Mouse (Mus musculus) heart, embryonic 14.5 days (tissue): ENCODE data around the gene Galnt7. TPM values are rescaled to one million over a fixed set of nuclear protein-coding genes. Genes with fewer than 3 reads are reported as not detected.

ENCODE experiments used
- ATAC-seq: fragments of 200-750 bp; cut with Nextera tagmentation; 2 replicates; pipeline ENCODE4 v1.8.0; 2017; ENCODE audit warnings: low read depth, moderate TSS enrichment; ENCODE audit not compliant: insufficient number of reproducible peaks, insufficient read depth, low FRiP score
- H3K27ac ChIP-seq, 2 experiments: fragments of 200-500 bp in 1 of 2; fragments of 300-500 bp in 1 of 2; sonication (generic) in 1 of 2; replicated peaks in 1 of 2; 2 replicates each; pipeline ENCODE4 v1.5.1; 2012 to 2014; ENCODE audit warnings: low read depth in 2 of 2, low read length in 2 of 2, control low read depth in 1 of 2, mild to moderate bottlenecking in 1 of 2, mixed read lengths in 1 of 2; ENCODE audit not compliant: control insufficient read depth in 1 of 2, insufficient read depth in 1 of 2
- H3K27me3 ChIP-seq: fragments of 300-500 bp; sonication (generic); 2 replicates; pipeline ENCODE4 v1.6.1; 2014; ENCODE audit warnings: mild to moderate bottlenecking, low read length, control low read depth; ENCODE audit not compliant: control insufficient read depth, insufficient read depth
- H3K36me3 ChIP-seq: fragments of 300-500 bp; sonication (generic); 2 replicates; pipeline ENCODE4 v1.6.1; 2014; ENCODE audit warnings: mild to moderate bottlenecking, control low read depth, low read length, mixed read lengths; ENCODE audit not compliant: control insufficient read depth, insufficient read depth
- H3K4me1 ChIP-seq, 2 experiments: fragments of 200-500 bp in 1 of 2; fragments of 300-500 bp in 1 of 2; sonication (generic) in 1 of 2; 2 replicates each; pipeline ENCODE4 v1.6.1; 2012 to 2014; ENCODE audit warnings: low read length in 2 of 2, control low read depth in 1 of 2, mixed read lengths in 1 of 2; ENCODE audit not compliant: control insufficient read depth in 2 of 2, insufficient read depth in 2 of 2
- H3K4me2 ChIP-seq: fragments of 300-500 bp; sonication (generic); 2 replicates; pipeline ENCODE4 v1.6.1; 2014; ENCODE audit warnings: mild to moderate bottlenecking, low read length
- H3K4me3 ChIP-seq, 2 experiments: fragments of 200-500 bp in 1 of 2; fragments of 300-500 bp in 1 of 2; sonication (generic) in 1 of 2; 2 replicates each; pipeline ENCODE4 v1.5.1; 2012 to 2014; ENCODE audit warnings: low read length in 2 of 2, mild to moderate bottlenecking in 2 of 2, control low read depth in 1 of 2, low read depth in 1 of 2, moderate library complexity in 1 of 2; ENCODE audit not compliant: control insufficient read depth in 1 of 2, insufficient read depth in 1 of 2
- H3K9ac ChIP-seq: fragments of 300-500 bp; sonication (generic); 2 replicates; pipeline ENCODE4 v1.6.1; 2014; ENCODE audit warnings: mild to moderate bottlenecking, low read length
- H3K9me3 ChIP-seq: fragments of 300-500 bp; sonication (generic); 2 replicates; pipeline ENCODE4 v1.6.1; 2016; ENCODE audit warnings: low read length, control low read depth; ENCODE audit not compliant: control insufficient read depth
- WGBS: fragments of 180-500 bp; shearing (Covaris S2); extraction: QIAGEN DNeasy Blood & Tissue Kit; methylation state at CpG from one replicate; pipeline ENCODE4 v1.1.7; 2014; 5-methylcytosine and 5-hydroxymethylcytosine counted together
- polyA plus RNA-seq: library from polyadenylated mRNA; unstranded; fragments of >200 nt; fragmentation: Nextera tagmentation; extraction: Ambion mirVana; gene quantifications from 2 replicates; pipeline ENCODE4 v1.2.1, GENCODE M21; 2014

Gene Galnt7
- polyA plus RNA-seq, 1 experiment from 2014 or later = 6.1 TPM

DNA sequence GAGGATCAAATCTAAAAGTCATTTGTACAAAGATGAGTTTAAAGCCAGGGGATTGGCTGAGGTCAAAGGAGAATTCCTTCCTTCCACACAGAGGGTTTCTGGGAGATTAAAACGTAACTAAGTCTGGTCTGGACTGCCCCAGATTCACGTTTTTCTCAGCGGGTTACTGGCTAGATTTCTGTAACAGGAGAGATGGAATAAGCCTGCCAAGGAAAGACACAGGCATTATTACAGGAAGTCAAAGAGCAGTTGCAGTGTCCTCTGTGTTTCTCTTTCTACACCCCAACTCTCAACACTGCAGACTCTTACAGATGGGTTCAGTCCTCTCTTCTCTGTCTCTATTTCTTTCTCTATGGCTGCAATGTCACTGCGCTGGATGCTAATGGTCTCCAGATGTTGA, 118.3 kb downstream of the Galnt7 start:
- ATAC-seq = no peak
- 84% methylated on average over 4 of the region's 4 CpGs for WGBS
- Histone ChIP-seq H3K36me3 (peaks cover 12% of the 10 kb centered on the region), H3K4me3 (no peak overlapping the region), H3K4me2 (no peak overlapping the region), H3K4me1 (peaks cover 6 to 10% of the 10 kb centered on the region in 2 experiments), H3K9ac (no peak overlapping the region), H3K27ac (no peak overlapping the region), H3K9me3 (no peaks in the 10 kb centered on the region), H3K27me3 (no peaks in the 10 kb centered on the region)

DNA sequence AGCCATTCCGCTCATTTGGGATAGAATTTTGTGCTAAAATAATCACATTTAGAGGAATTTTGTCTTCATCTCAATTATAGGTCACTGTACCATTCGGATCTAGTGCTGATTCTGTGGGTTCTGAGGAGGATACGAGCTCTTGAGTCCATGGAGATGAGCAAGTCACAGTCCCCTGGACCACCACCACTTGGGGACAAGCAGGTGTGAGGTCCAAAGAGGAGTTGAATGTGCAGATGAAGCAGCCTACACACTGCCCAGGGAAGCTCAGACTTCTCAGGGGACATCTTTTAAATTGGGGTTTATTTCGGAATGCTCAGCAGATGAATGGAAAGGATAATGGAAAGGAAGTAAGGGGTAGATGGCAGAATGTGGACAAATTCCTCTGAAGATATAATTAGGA, 119.7 kb downstream of the Galnt7 start:
- no peak overlapping the region for H3K27ac ChIP-seq
- H3K4me3 ChIP-seq = no peak overlapping the region
- H3K9ac ChIP-seq = no peak overlapping the region
- no peaks in the 10 kb centered on the region for H3K9me3 ChIP-seq
- H3K4me1 ChIP-seq = peaks cover 6 to 10% of the 10 kb centered on the region in 2 experiments
- no peak overlapping the region for H3K4me2 ChIP-seq
- ATAC-seq = no peak
- H3K36me3 ChIP-seq = peaks cover 12% of the 10 kb centered on the region
- no peaks in the 10 kb centered on the region for H3K27me3 ChIP-seq
- 75% methylated on average over 4 of the region's 4 CpGs for WGBS

GRCm38 (mm10) chr8:57532223-57532622, 120.6 kb downstream of the Galnt7 start:
- no peaks in the 10 kb centered on the region for H3K27me3 ChIP-seq
- H3K9me3 ChIP-seq = no peaks in the 10 kb centered on the region
- no peak for ATAC-seq
- no peak overlapping the region for H3K4me3 ChIP-seq
- no peak overlapping the region for H3K27ac ChIP-seq
- no peak overlapping the region for H3K4me2 ChIP-seq
- no peak overlapping the region for H3K9ac ChIP-seq
- H3K36me3 ChIP-seq = peaks cover 12% of the 10 kb centered on the region
- WGBS = 52% methylated on average over 2 of the region's 2 CpGs
- H3K4me1 ChIP-seq = peaks cover 6 to 10% of the 10 kb centered on the region in 2 experiments

DNA sequence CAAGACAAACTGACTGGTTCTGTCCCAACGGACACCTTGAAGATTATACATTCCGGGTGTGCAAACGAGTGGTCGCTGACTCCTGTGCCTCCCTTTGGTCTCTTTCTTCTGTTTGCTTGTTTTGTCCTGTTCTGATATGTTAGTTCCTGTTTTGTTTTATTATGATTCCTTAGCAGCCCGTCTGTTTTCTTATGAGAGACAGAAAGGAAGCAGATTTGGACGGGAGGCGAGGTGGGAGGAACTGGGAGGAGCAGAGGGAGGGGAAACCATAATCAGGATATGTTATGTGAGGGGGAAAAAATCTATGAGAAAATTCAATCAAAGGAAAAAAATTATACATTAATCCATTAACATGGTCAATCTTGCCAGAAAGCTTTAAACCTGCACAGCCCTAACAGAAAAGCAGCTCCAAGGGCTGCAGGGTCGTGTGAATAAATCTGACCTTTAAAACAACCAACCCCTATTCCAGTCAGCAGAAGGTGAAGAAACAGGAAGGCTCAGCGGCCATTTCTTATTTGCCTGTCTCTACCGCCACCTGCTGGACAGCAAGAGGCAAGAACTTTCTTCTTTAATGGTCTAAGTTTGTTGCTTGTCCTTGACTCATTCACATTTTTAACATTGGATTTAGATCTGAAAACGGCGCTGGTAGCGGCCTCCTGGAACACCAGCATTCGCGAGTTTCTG, 122.0 kb downstream of the Galnt7 start:
- H3K9me3 ChIP-seq = no peaks in the 10 kb centered on the region
- H3K27ac ChIP-seq = peak overlapping the region; percentile 56 to 57; a peak in 3 of 4 replicates
- H3K27me3 ChIP-seq = no peaks in the 10 kb centered on the region
- peaks cover 6 to 10% of the 10 kb centered on the region in 2 experiments for H3K4me1 ChIP-seq
- ATAC-seq = peak; percentile 42; the same call in 1 of the 2 replicates
- 22% methylated on average over 15 of the region's 15 CpGs for WGBS
- peak overlapping the region; percentile 58 for H3K9ac ChIP-seq
- H3K4me2 ChIP-seq = peak overlapping the region; percentile 55
- H3K4me3 ChIP-seq = peak overlapping the region; percentile 3 to 20; a peak in 2 of 4 replicates
- H3K36me3 ChIP-seq = peaks cover 5% of the 10 kb centered on the region

DNA sequence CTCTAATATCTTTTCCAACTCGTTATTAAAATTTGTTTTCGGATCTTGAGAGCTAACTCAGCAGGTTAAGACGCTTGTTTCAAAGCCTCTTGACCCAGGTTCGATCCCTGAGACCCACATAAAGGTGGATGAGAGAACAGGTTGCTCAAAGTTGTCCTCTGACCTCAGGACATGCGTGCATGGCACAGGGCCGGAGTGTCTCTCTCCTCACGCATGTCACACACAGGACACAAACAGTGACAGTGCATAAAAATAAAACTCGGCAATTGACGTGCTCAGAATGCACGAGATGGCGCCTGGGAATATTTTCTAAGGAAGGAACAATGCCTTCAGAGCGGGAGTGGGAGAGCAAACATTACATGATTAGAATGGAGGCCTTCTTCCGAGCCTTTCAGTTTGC, 122.6 kb downstream of the Galnt7 start:
- no peak for ATAC-seq
- Histone ChIP-seq H3K4me3 (peak overlapping the region in 1 of 2 experiments; percentile 20; a peak in 2 of 4 replicates), H3K4me1 (peaks cover 6 to 10% of the 10 kb centered on the region in 2 experiments), H3K4me2 (peak overlapping the region; percentile 55), H3K9ac (peak overlapping the region; percentile 58), H3K9me3 (no peaks in the 10 kb centered on the region), H3K27me3 (no peaks in the 10 kb centered on the region), H3K36me3 (no peaks in the 10 kb centered on the region), H3K27ac (peak overlapping the region; percentile 56 to 57; a peak in 3 of 4 replicates)
- WGBS = 74% methylated on average over 13 of the region's 13 CpGs

- ATAC-seq = no peak
- Histone ChIP-seq H3K4me2 (no peak overlapping the region), H3K27me3 (no peaks in the 10 kb centered on the region), H3K36me3 (no peaks in the 10 kb centered on the region), H3K9ac (no peak overlapping the region), H3K4me1 (peaks cover 6 to 10% of the 10 kb centered on the region in 2 experiments), H3K27ac (no peak overlapping the region), H3K9me3 (no peaks in the 10 kb centered on the region), H3K4me3 (no peak overlapping the region)
- 94% methylated on average over 1 of the region's 1 CpGs for WGBS
Observed at GRCm38 (mm10) chr8:57528036-57528435, 124.8 kb downstream of the Galnt7 start.

DNA sequence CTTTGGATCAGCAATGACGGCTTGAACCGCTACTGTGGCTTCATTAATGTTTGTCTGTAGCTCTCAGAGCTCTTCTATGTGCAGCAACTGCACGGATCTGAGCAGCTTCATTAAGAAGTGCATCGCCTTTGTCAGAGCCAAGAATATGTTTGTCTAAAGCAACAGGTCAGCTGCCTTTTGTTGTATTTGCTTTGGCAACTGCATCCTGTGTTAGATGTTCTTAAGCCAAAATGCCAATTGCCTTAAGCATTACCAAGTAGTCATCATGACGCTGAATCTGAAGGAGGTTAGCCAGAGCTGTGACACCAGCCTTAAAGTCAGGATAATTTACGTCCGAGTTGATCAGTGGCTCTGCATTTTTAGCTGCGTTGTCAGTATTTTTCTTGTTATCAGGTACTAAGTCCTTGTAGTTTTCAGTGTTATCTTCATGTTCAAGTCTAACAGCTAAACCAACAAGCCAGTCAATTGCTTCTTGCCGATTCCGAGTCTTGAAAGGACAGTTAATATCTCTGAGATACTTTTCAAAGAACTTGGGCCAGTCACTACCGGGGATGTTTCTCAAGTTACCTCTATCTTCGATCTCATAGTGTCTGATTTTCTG, 132.5 kb downstream of the Galnt7 start:
- 54% methylated on average over 12 of the region's 12 CpGs for WGBS
- ATAC-seq = no peak
- Histone ChIP-seq H3K36me3 (peaks cover 38% of the 10 kb centered on the region), H3K4me1 (no peaks in the 10 kb centered on the region), H3K9me3 (no peaks in the 10 kb centered on the region), H3K27me3 (no peaks in the 10 kb centered on the region), H3K4me3 (no peak overlapping the region), H3K27ac (no peak overlapping the region), H3K9ac (no peak overlapping the region), H3K4me2 (no peak overlapping the region)
